In genomic region chr8:128686429-128686990, GRCm38 (mm10) we compare ENCODE assay signal across 8 mouse cellular contexts. TPM values are rescaled to one million over a fixed set of nuclear protein-coding genes. Genes with fewer than 3 reads are reported as not detected.
DNase-seq lines count a peak whose midpoint lies in the region; ATAC-seq and TF ChIP-seq lines count a peak whose summit lies in the region.

No protein-coding gene starts in this region.

- H3K27ac ChIP-seq in heart, postnatal 0 days (ENCODE audit: low read depth): peak overlapping the region; percentile 99
- no peak overlapping the region; the same call in 1 of the 2 replicates for H3K27ac ChIP-seq in bone marrow, adult 2 months (ENCODE audit: control insufficient read depth, insufficient read depth, low read depth, low read length, poor library complexity)
- H3K27ac ChIP-seq in hindbrain, embryonic 13.5 days: peak overlapping the region; percentile 100
- peak overlapping the region; percentile 100 for H3K27ac ChIP-seq in midbrain, embryonic 12.5 days (replicated peaks)

- intact Hi-C loops in heart, postnatal 10 days (cut with DNase I): loop anchor here (2.0 kb wide), 2 partner anchors 16 to 24 kb away; no protein-coding TSS in a partner anchor

- no peak for DNase-seq in heart, postnatal 0 days (ENCODE audit: low spot score)
- DNase-seq in heart, postnatal 10 days: no peak
- DNase-seq in frontal cortex, postnatal 10 days (ENCODE audit: low spot score in 2 of 2): no peak
- DNase-seq in cerebellum, adult 9-10 months: no peak
- no peak for DNase-seq in gastrocnemius, postnatal 25 days

- no peak for ATAC-seq in heart, postnatal 0 days (ENCODE audit: insufficient read depth, low read depth)
- no peak for ATAC-seq in hindbrain, embryonic 13.5 days (ENCODE audit: low FRiP score)
- ATAC-seq in midbrain, embryonic 12.5 days (ENCODE audit: low FRiP score, low read depth): no peak

- no peak for TF ChIP-seq CTCF in heart, postnatal 0 days (IDR thresholded peaks at IDR 0.05; ENCODE audit: low read depth)
- no peak for TF ChIP-seq CTCF in bone marrow, adult 2 months (IDR thresholded peaks at IDR 0.05; ENCODE audit: control insufficient read depth, insufficient read depth, low read length)

- peak overlapping the region; percentile 99 for H3K9ac ChIP-seq in heart, postnatal 0 days (replicated peaks; ENCODE audit: low read depth, low read length)
- H3K9ac ChIP-seq in hindbrain, embryonic 13.5 days: peak overlapping the region; percentile 99
- H3K9ac ChIP-seq in midbrain, embryonic 12.5 days (replicated peaks): peak overlapping the region; percentile 94

- H3K9me3 ChIP-seq in heart, postnatal 0 days (replicated peaks; ENCODE audit: control insufficient read depth, low read length): no peaks in the 10 kb centered on the region
- H3K9me3 ChIP-seq in hindbrain, embryonic 13.5 days: no peaks in the 10 kb centered on the region
- H3K9me3 ChIP-seq in midbrain, embryonic 12.5 days: no peaks in the 10 kb centered on the region

- no peaks in the 10 kb centered on the region for H3K27me3 ChIP-seq in heart, postnatal 0 days (ENCODE audit: control insufficient read depth, insufficient read depth, low read length)
- no peaks in the 10 kb centered on the region for H3K27me3 ChIP-seq in hindbrain, embryonic 13.5 days
- no peaks in the 10 kb centered on the region for H3K27me3 ChIP-seq in midbrain, embryonic 12.5 days

- no peaks in the 10 kb centered on the region for H3K36me3 ChIP-seq in heart, postnatal 0 days (replicated peaks; ENCODE audit: control insufficient read depth, insufficient read depth, low read length)
- no peaks in the 10 kb centered on the region for H3K36me3 ChIP-seq in hindbrain, embryonic 13.5 days
- no peaks in the 10 kb centered on the region for H3K36me3 ChIP-seq in midbrain, embryonic 12.5 days

- H3K4me2 ChIP-seq in heart, postnatal 0 days (ENCODE audit: low read depth, low read length): peak overlapping the region; percentile 71
- H3K4me2 ChIP-seq in hindbrain, embryonic 13.5 days: peak overlapping the region; percentile 80
- peak overlapping the region; percentile 59 for H3K4me2 ChIP-seq in midbrain, embryonic 12.5 days (replicated peaks)

- TF ChIP-seq EP300 in heart, postnatal 0 days (IDR thresholded peaks at IDR 0.05; ENCODE audit: low read depth): no peak

- H3K4me3 ChIP-seq in heart, postnatal 0 days (ENCODE audit: low read depth, low read length): peak overlapping the region; percentile 94
- H3K4me3 ChIP-seq in bone marrow, adult 2 months (replicated peaks; ENCODE audit: control insufficient read depth, low read depth, low read length): peak overlapping the region; percentile 73
- peak overlapping the region; percentile 87 for H3K4me3 ChIP-seq in hindbrain, embryonic 13.5 days
- H3K4me3 ChIP-seq in midbrain, embryonic 12.5 days: peak overlapping the region; percentile 90

- H3K4me1 ChIP-seq in heart, postnatal 0 days (ENCODE audit: control insufficient read depth, insufficient read depth): peaks cover 25% of the 10 kb centered on the region
- H3K4me1 ChIP-seq in bone marrow, adult 2 months (ENCODE audit: control insufficient read depth, insufficient read depth, low read length): no peaks in the 10 kb centered on the region; the same call in 1 of the 2 replicates
- peaks cover 24% of the 10 kb centered on the region for H3K4me1 ChIP-seq in hindbrain, embryonic 13.5 days (replicated peaks)
- peaks cover 19% of the 10 kb centered on the region for H3K4me1 ChIP-seq in midbrain, embryonic 12.5 days

- 0% methylated on average over 2 of the region's 2 CpGs for WGBS in heart, postnatal 0 days
- WGBS in bone marrow, adult 2 months: under 1% methylated on average over 2 of the region's 2 CpGs
- WGBS in hindbrain, embryonic 13.5 days: 2% methylated on average over 2 of the region's 2 CpGs
- WGBS in midbrain, embryonic 12.5 days: 0% methylated on average over 2 of the region's 2 CpGs

- no peak for TF ChIP-seq POLR2A in bone marrow, adult 2 months (IDR thresholded peaks at IDR 0.05; ENCODE audit: borderline replicate concordance, control insufficient read depth, low read depth, low read length)

RNA-seq across cellular contexts. Expression of gene Itgb1, which starts 1.1 kb away (rescaled TPM):
- total RNA-seq in heart, postnatal 0 days (2014; rRNA removed; ENCODE audit: low replicate concordance): 240 and 317 TPM in 2 replicates
- polyA plus RNA-seq in heart, postnatal 0 days (2015; fragmentation: Nextera tagmentation; extraction: Ambion mirVana): 289 and 315 TPM in 2 replicates
- 100 to 1,000 TPM; 605 to 612 TPM for total RNA-seq in heart, postnatal 10 days (2021)
- 49.9 and 69.5 TPM in 2 replicates for polyA plus RNA-seq in bone marrow, adult 2 months (2011; ENCODE audit: insufficient read depth, insufficient read length, low replicate concordance, missing spikeins)
- 95.7 and 101 TPM in 2 replicates for polyA plus RNA-seq in hindbrain, embryonic 13.5 days (2015; fragmentation: Nextera tagmentation; extraction: Ambion mirVana)
- 148 and 149 TPM in 2 replicates for polyA plus RNA-seq in midbrain, embryonic 12.5 days (2016; fragmentation: Nextera tagmentation; extraction: Ambion mirVana)
- total RNA-seq in gastrocnemius, postnatal 25 days (2021): 100 to 1,000 TPM; 177 to 199 TPM
